Mouse (Mus musculus) spleen, adult 2 months (tissue): ENCODE results near the gene Olfr1389. TPM values are rescaled to one million over a fixed set of nuclear protein-coding genes. Genes with fewer than 3 reads are reported as not detected.
A peak's percentile ranks its signal among the peaks of the same experiment; 100 is the strongest.
"Not testable (repeated sequence)": the region's sequence is repeated elsewhere in the genome, so short reads cannot be mapped to it uniquely, and the experiment has no call there.

Source experiments
- DNase-seq, 2 experiments: peaks; one replicate each; pipeline versions ENCODE4 v3.0.0 to v3.0.0-alpha.2; 2012 to 2021; ENCODE audit warnings: low spot score in 2 of 2, low read depth in 1 of 2
- H3K27ac ChIP-seq: fragments of 200-500 bp; 2 replicates; pipeline ENCODE4 v1.5.1; 2012; ENCODE audit warnings: low read length, inconsistent platforms; ENCODE audit not compliant: insufficient read depth
- H3K27me3 ChIP-seq: fragments of 200-500 bp; 2 replicates; pipeline ENCODE4 v1.6.1; 2012; ENCODE audit warnings: mild to moderate bottlenecking, moderate library complexity, low read length, inconsistent platforms; ENCODE audit not compliant: control insufficient read depth, insufficient read depth
- H3K36me3 ChIP-seq: fragments of 200-500 bp; 2 replicates; pipeline ENCODE4 v1.6.1; 2012; ENCODE audit warnings: mild to moderate bottlenecking, low read length, inconsistent platforms; ENCODE audit not compliant: control insufficient read depth, insufficient read depth
- H3K4me1 ChIP-seq: fragments of 200-500 bp; 2 replicates; pipeline ENCODE4 v1.6.1; 2011; ENCODE audit warnings: inconsistent platforms; ENCODE audit not compliant: control insufficient read depth, insufficient read depth, insufficient read length
- H3K4me3 ChIP-seq: fragments of 200-500 bp; 2 replicates; pipeline ENCODE4 v1.5.1; 2011; ENCODE audit warnings: mild to moderate bottlenecking, inconsistent platforms; ENCODE audit not compliant: insufficient read depth, insufficient read length; ENCODE audit errors: extremely low read depth
- CTCF ChIP-seq: fragments of 200-500 bp; IDR thresholded peaks from 2 replicates; pipeline ENCODE4 v1.5.1; 2011; ENCODE audit warnings: mild to moderate bottlenecking, inconsistent platforms; ENCODE audit not compliant: insufficient read depth, insufficient read length, insufficient replicate concordance; ENCODE audit errors: extremely low read depth
- POLR2A ChIP-seq: fragments of 200-500 bp; IDR thresholded peaks from 2 replicates; pipeline ENCODE4 v1.6.1; 2011; ENCODE audit warnings: low read depth, low read length, inconsistent platforms
- WGBS: fragments of 180-500 bp; shearing (Covaris S2); methylation state at CpG from one replicate; pipeline ENCODE4 v1.1.7; 2018; 5-methylcytosine and 5-hydroxymethylcytosine counted together
- polyA plus RNA-seq: library from polyadenylated mRNA; depleted of rRNA; stranded (reverse); fragments of >200 nt; gene quantifications from 2 replicates; pipeline ENCODE4 v1.2.3, GENCODE M21; 2012; rRNA removed

Gene Olfr1389
- not detected in 2 replicates for polyA plus RNA-seq

DNA sequence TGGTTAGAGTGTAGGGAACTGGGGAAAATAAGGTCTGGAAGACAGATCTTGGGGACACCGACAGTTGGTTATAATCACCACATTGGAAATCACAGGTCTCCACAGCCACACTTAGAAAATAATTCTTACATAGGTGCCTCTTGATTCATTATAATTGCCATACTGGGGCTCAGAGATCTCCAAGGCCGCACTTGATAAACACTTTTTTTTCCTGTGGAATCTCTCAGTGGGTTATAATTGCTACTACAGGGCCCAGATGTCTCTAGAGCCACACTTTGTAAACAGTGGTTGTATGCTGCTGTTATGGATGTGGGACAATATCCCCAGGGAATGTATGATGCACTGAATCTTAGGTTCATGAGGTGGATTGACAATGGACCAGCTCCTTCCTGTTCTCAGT is at the start of gene Olfr1389:
Olfr1389 (plus strand) TSS at position 301 of the 400 bp plus-strand sequence.
- H3K36me3 ChIP-seq, result no peaks in the 10 kb centered on the region
- H3K27me3 ChIP-seq, result no peaks in the 10 kb centered on the region
- no peak within 1 kb of the TSS for H3K27ac ChIP-seq
- TF ChIP-seq CTCF, result no peak
- TF ChIP-seq POLR2A, result no peak
- 95% methylated on average over 2 of the region's 2 CpGs for WGBS
- no peak within 1 kb of the TSS for H3K4me3 ChIP-seq
- no peaks in the 10 kb centered on the region for H3K4me1 ChIP-seq
- no peak for DNase-seq

DNA sequence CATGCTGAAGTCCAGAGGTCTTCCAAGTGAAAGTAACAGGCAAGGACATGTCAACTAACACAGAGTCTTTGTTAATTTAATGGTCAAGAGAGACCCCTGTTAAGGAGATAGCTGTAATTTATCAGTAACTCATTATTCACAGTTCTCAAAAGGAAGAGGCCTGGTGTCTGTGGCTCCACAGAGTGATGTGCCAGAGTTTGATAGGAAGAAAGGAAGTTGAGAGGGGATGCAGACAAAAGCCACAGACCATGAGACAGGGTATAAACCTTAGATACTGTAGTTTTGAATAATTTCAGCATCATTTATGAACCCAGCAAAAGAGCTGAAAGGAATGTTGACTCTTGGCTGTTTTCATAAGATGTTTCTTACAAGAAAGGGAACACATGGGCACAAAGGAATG is 39.7 kb upstream of the Olfr1389 start:
- Histone ChIP-seq H3K4me3 (no peak overlapping the region), H3K36me3 (no peaks in the 10 kb centered on the region), H3K4me1 (no peaks in the 10 kb centered on the region), H3K27ac (no peak overlapping the region), H3K27me3 (no peaks in the 10 kb centered on the region)
- DNase-seq, result no peak
- no peak for TF ChIP-seq CTCF
- TF ChIP-seq POLR2A, result no peak

DNA sequence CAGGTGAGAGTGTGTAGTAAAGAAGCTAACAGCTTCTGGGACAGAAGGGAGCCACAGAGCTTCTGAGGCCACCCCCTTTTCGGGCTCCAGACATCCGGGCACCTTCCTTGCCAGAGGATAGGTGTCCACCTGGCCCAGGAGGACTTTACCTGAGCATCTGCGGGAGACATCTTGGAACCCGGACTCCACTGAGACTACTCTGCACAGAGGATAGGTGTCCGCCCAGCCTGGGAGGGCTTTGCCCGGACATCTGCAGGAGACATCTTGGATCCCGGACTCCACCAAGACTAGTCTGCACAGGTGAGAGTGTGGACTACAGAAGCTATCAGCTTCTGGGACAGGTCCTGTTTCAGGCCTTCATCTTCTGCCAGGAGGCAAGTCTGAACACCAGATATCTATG is 36.7 kb upstream of the Olfr1389 start:
- H3K36me3 ChIP-seq, H3K27ac ChIP-seq, DNase-seq, H3K4me3 ChIP-seq, H3K27me3 ChIP-seq, H3K4me1 ChIP-seq: not testable (repeated sequence)
- WGBS, result 84% methylated on average over 7 of the region's 7 CpGs

DNA sequence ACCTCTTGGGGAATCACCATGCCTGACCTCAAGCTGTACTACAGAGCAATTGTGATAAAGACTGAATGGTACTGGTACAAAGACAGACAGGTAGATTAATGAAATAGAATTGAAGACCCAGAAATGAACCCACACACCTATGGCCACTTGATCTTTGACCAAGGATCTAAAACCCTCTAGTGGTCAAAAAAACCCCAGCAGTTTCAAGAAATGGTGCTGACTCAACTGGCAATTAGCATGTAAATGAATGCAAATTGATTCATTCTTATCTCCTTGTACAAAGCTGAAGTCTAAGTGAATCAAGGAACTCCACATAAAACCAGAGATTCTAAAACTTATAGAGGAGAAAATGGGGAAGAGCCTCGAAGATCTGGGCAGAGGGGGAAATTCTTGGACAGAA is 30.2 kb upstream of the Olfr1389 start:
- H3K36me3 ChIP-seq, H3K4me1 ChIP-seq, H3K27me3 ChIP-seq, H3K27ac ChIP-seq, DNase-seq, H3K4me3 ChIP-seq: not testable (repeated sequence)
- 82% methylated on average over 1 of the region's 1 CpGs for WGBS

DNA sequence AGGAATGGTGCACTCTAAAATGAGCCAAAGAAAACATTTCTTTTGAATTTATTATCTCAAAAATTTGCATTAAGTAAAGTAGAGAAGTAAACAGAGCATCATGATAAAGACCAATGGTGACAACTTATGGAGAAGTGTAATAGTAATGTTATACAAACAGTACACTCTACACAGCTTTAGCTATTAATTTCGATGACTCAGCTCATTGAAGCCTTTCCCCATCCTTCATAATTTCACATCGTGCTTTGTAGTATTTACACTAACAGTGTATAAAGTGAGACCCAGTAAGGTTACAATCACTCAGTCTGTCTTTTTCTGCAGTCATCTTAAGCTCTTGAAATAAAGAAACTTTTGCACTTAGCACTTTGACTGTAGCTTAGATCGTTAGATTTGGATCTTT is 16.1 kb upstream of the Olfr1389 start:
- Histone ChIP-seq H3K4me1 (no peaks in the 10 kb centered on the region), H3K27ac (no peak overlapping the region), H3K36me3 (no peaks in the 10 kb centered on the region), H3K4me3 (no peak overlapping the region), H3K27me3 (no peaks in the 10 kb centered on the region)
- DNase-seq, result no peak
- TF ChIP-seq CTCF, result no peak
- no peak for TF ChIP-seq POLR2A
- WGBS, result 80% methylated on average over 3 of the region's 3 CpGs

DNA sequence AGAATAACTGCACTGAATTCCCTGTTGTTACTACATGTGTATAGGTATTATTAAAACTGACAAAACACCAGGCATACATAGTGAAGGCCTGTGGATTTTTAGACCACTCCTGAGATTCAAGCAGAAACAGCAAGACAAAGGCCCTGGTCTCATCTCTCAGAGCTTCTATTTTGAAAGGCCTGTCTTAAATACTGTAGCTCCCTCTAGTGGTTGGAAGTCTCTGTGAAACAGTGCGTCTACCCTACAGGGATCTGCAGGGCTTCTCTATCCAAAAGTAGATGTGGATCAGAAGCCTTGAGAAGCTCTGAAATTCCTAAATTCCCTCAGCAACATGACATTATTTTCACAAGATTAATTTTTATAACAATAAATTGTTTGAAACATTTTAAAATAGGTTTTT is 12.3 kb upstream of the Olfr1389 start:
- peak in 1 of 2 experiments; percentile 11 for DNase-seq
- 10% methylated on average over 1 of the region's 1 CpGs for WGBS

DNA sequence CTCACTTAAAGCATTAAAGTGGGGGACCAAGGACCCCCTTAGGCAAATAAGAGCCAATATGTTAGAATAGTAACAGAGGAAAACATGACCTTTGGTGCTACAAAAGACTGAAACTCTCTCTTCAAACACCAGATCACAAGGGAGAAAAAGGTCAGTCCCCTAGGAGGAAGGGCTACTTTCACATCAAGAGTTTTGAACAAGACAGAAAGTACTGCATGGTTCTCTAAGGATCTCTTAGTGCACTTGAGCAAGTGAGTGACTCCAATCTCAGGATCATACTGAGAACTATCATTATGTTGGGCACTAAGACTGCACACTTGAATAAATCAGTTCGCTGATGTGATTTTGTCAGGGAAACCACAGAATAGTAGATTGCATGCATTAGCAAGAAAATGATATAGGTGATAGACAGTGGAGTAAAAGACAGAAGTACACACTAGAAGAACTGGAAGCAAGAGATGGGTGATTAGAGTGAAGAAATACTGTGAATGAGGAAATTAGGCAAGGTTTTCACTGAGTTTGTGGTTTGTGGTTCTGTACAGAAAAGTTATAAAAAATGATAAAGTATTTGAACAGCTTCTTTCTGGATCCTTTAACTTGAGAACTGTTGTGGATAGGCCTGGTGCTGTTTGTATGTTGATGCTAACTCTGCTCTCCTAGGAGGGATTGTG is 2.5 kb downstream of the Olfr1389 start:
- no peak for DNase-seq
- Histone ChIP-seq H3K27me3 (no peaks in the 10 kb centered on the region), H3K36me3 (no peaks in the 10 kb centered on the region), H3K4me3 (no peak overlapping the region), H3K27ac (no peak overlapping the region), H3K4me1 (no peaks in the 10 kb centered on the region)
- TF ChIP-seq CTCF (no peak), POLR2A (no peak)
- 51% methylated on average over 1 of the region's 1 CpGs for WGBS

More for the DNA sequence above, 12.3 kb upstream of the Olfr1389 start:
- TF ChIP-seq CTCF (no peak), POLR2A (no peak)
- Histone ChIP-seq H3K4me1 (no peaks in the 10 kb centered on the region), H3K27ac (no peak overlapping the region), H3K27me3 (no peaks in the 10 kb centered on the region), H3K4me3 (no peak overlapping the region), H3K36me3 (no peaks in the 10 kb centered on the region)
